ENCODE assay signal across 17 mouse cellular contexts in the genomic region with DNA sequence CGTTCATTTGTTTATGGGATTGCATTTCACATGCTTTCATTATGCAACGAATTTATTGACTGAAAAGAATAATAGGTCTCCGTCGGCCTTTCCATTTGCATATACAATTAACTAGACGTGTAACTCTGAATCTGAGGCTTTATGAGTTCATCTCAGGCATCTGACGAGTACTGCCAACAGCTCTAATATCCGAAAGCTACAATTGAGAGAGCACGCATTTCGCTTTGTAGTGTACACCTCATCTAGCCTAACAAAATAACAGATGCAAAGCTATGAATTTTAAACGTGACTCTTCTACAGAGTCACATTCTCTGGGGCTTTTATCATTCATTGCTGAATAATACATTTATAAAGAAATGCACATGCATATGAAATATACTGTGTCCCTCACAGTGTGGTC.
"Had no signal": no experiment of that assay in that cellular context is flagged by ENCODE, and none has a peak within 500 bp of the region (broad histone marks: within the 10 kb centered on the region; RNA-seq: fewer than 3 reads in every experiment).

No protein-coding gene starts in this region.

- H3K4me3 ChIP-seq: left cerebral cortex, adult 2 months; liver, embryonic 13.5 days had no signal

- H3K4me2 ChIP-seq: liver, embryonic 13.5 days; lung, embryonic 14.5 days had no signal

- ATAC-seq: intestine, postnatal 0 days; lung, postnatal 0 days had no signal

- H3K4me1 ChIP-seq: liver, embryonic 13.5 days had no signal

- DNase-seq: kidney, adult 2 months; kidney, postnatal 36 days; layer of hippocampus, postnatal 36 days; liver, embryonic 13.5 days; lung, embryonic 14.5 days; right cerebral cortex, adult 18-20 months; right cerebral cortex, postnatal 14 days; right cerebral cortex, postnatal 4 days; thymus, adult 2 months; thymus, postnatal 14 days; thymus, postnatal 4 days had no signal

- H3K27me3 ChIP-seq: liver, embryonic 13.5 days had no signal

- H3K27ac ChIP-seq: kidney, postnatal 0 days; left cerebral cortex, adult 2 months; liver, embryonic 13.5 days; macrophage; stomach, postnatal 0 days had no signal

- H3K9ac ChIP-seq: liver, embryonic 13.5 days; lung, embryonic 14.5 days had no signal

- H3K36me3 ChIP-seq: liver, embryonic 13.5 days had no signal

- H3K9me3 ChIP-seq: liver, embryonic 13.5 days had no signal
